Mouse (Mus musculus) stomach, postnatal 0 days (tissue): Measurements from ENCODE around the gene Enah. TPM values are rescaled to one million over a fixed set of nuclear protein-coding genes. Genes with fewer than 3 reads are reported as not detected.

Experiments used
- ATAC-seq: fragments of 200-750 bp; cut with Nextera tagmentation; 2 replicates; pipeline ENCODE4 v1.8.0; 2017; ENCODE audit not compliant: low FRiP score, low TSS enrichment
- DNase-seq: peaks from one replicate; pipeline ENCODE4 v3.0.0-alpha.2; 2016; ENCODE audit warnings: low spot score
- H3K27ac ChIP-seq: fragments of 300-500 bp; sonication (generic); replicated peaks from 2 replicates; pipeline ENCODE4 v1.5.1; 2014; ENCODE audit warnings: mild to moderate bottlenecking, control low read depth
- H3K27me3 ChIP-seq: fragments of 300-500 bp; sonication (generic); 2 replicates; pipeline ENCODE4 v1.6.1; 2014; ENCODE audit warnings: low read length; ENCODE audit not compliant: control insufficient read depth, insufficient read depth
- H3K36me3 ChIP-seq: fragments of 300-500 bp; sonication (generic); 2 replicates; pipeline ENCODE4 v1.6.1; 2014; ENCODE audit warnings: low read length, mixed read lengths; ENCODE audit not compliant: control insufficient read depth, insufficient read depth
- H3K4me1 ChIP-seq: fragments of 300-500 bp; sonication (generic); replicated peaks from 2 replicates; pipeline ENCODE4 v1.6.1; 2014; ENCODE audit warnings: antibody characterized with exemption; ENCODE audit not compliant: control insufficient read depth, insufficient read depth
- H3K4me2 ChIP-seq: fragments of 300-500 bp; sonication (generic); replicated peaks from 2 replicates; pipeline ENCODE4 v1.6.1; 2014; ENCODE audit warnings: low read depth, mild to moderate bottlenecking, control low read depth, moderate library complexity
- H3K4me3 ChIP-seq: fragments of 300-500 bp; sonication (generic); 2 replicates; pipeline ENCODE4 v1.5.1; 2014; ENCODE audit warnings: low read depth, low read length, control low read depth
- H3K9ac ChIP-seq: fragments of 300-500 bp; sonication (generic); 2 replicates; pipeline ENCODE4 v1.6.1; 2014; ENCODE audit warnings: mild to moderate bottlenecking, low read length, control low read depth, mixed read lengths
- H3K9me3 ChIP-seq: fragments of 300-500 bp; sonication (generic); 2 replicates; pipeline ENCODE4 v1.6.1; 2016; ENCODE audit warnings: low read length; ENCODE audit not compliant: control insufficient read depth
- CTCF ChIP-seq: IDR thresholded peaks from 2 replicates; pipeline ENCODE4 v1.5.1; 2016; ENCODE audit warnings: antibody characterized with exemption, low read depth, mild to moderate bottlenecking, moderate library complexity
- EP300 ChIP-seq: optimal IDR thresholded peaks from 2 replicates; pipeline ENCODE3; 2016; ENCODE audit warnings: antibody characterized with exemption
- WGBS: fragments of 180-500 bp; shearing (Covaris S2); extraction: QIAGEN DNeasy Blood & Tissue Kit; methylation state at CpG from one replicate; pipeline ENCODE4 v1.1.7; 2014; 5-methylcytosine and 5-hydroxymethylcytosine counted together
- polyA plus RNA-seq: library from polyadenylated mRNA; unstranded; fragments of >200 nt; fragmentation: Nextera tagmentation; extraction: Ambion mirVana; gene quantifications from 2 replicates; pipeline ENCODE4 v1.2.1, GENCODE M21; 2015

Enah gene
- polyA plus RNA-seq, 1 experiment from 2014 or later, result 8.4 TPM

GRCm38 (mm10) chr1:181923384-181923783 is 96.4 kb downstream of the Enah start:
- H3K4me2 ChIP-seq, result no peak overlapping the region
- peaks cover 3% of the 10 kb centered on the region for H3K36me3 ChIP-seq
- TF ChIP-seq CTCF (no peak), EP300 (no peak)
- H3K27me3 ChIP-seq, result no peaks in the 10 kb centered on the region
- DNase-seq (peak; percentile 20), ATAC-seq (peak; percentile 63; the same call in 1 of the 2 replicates)
- H3K4me1 ChIP-seq, result no peaks in the 10 kb centered on the region
- H3K27ac ChIP-seq, result no peak overlapping the region
- no peak overlapping the region for H3K4me3 ChIP-seq
- H3K9me3 ChIP-seq, result no peaks in the 10 kb centered on the region
- 79% methylated on average over 24 of the region's 24 CpGs for WGBS
- no peak overlapping the region for H3K9ac ChIP-seq

- no peak overlapping the region for H3K27ac ChIP-seq
- peak; percentile 53 for TF ChIP-seq CTCF
- TF ChIP-seq EP300, result no peak
- no peak overlapping the region for H3K4me3 ChIP-seq
These were observed 98.0 kb downstream of the Enah start for GRCm38 (mm10) chr1:181921580-181922494.

DNA sequence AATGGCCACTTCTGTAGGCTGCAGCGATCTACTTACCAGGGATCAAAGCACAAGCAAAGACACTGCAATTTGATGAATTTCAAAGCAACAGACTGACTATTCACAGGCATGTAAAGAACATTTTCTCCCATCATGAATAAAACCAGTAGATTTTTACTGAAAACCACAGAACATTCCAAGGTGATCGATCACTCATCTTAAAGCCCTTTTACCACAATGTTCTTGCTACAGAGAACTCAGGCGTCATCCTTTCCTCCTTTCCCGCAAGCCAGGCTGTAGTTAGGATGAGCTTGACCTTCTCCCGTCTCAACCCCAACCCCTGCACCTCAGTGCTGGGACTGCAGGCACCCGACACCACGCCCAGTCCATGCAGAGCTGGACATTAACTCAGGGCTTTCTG is 107.9 kb downstream of the Enah start:
- no peaks in the 10 kb centered on the region for H3K4me1 ChIP-seq
- no peak overlapping the region for H3K27ac ChIP-seq
- no peaks in the 10 kb centered on the region for H3K27me3 ChIP-seq
- no peaks in the 10 kb centered on the region for H3K9me3 ChIP-seq
- 86% methylated on average over 7 of the region's 7 CpGs for WGBS
- no peak for TF ChIP-seq CTCF
- no peak for TF ChIP-seq EP300
- no peak overlapping the region for H3K4me3 ChIP-seq
- ATAC-seq (no peak), DNase-seq (no peak)
- no peaks in the 10 kb centered on the region; the same call in 1 of the 2 replicates for H3K36me3 ChIP-seq
- no peak overlapping the region for H3K9ac ChIP-seq
- H3K4me2 ChIP-seq, result no peak overlapping the region

More at GRCm38 (mm10) chr1:181921580-181922494, 98.0 kb downstream of the Enah start:
- Histone ChIP-seq H3K4me1 (no peaks in the 10 kb centered on the region), H3K9me3 (no peaks in the 10 kb centered on the region), H3K36me3 (peaks cover 3% of the 10 kb centered on the region), H3K9ac (no peak overlapping the region), H3K4me2 (0 out of 2 replicates have a peak overlapping the region, but pooled peaks have one; percentile 3), H3K27me3 (no peaks in the 10 kb centered on the region)
- ATAC-seq (no peak), DNase-seq (no peak)
- WGBS, result 63% methylated on average over 23 of the region's 37 CpGs

DNA sequence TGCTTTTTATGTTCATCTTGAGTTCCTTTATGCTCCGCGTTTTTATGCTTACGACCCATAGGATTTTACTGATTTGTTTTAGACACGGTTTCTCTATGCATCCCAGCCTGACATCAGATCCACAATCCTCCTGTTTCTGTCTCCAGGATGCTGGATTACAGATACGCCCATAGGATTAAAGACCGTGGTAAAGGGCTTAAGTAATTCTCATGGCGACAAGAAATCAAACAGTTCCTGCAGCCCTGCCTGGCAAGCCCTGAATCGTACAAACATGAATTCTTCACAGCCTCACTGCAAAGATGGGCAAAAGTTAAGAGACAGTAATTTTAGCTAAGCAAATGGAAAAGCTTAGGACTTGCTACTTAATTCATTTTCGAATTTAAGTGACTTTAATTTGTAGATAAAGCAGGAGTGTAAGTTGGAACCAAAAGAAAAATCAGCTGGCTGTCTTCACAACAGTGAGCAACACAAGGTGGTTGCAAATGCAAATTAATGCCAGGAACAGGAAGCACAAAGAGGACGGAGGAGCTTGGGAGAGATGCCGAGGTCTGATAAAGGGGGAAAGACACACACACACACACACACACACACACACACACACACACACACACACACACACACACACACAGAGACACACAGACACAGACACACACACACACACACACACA is 118.0 kb downstream of the Enah start:
- Histone ChIP-seq H3K27me3 (no peaks in the 10 kb centered on the region), H3K27ac (no peak overlapping the region), H3K4me1 (no peaks in the 10 kb centered on the region), H3K36me3 (0 out of 2 replicates have a peak, but pooled peaks cover 4% of the 10 kb centered on the region), H3K9me3 (no peaks in the 10 kb centered on the region), H3K9ac (no peak overlapping the region), H3K4me2 (no peak overlapping the region), H3K4me3 (no peak overlapping the region)
- 59% methylated on average over 11 of the region's 11 CpGs for WGBS
- no peak for DNase-seq
- no peak for ATAC-seq
- TF ChIP-seq CTCF (no peak), EP300 (no peak)

- H3K4me1 ChIP-seq, result no peaks in the 10 kb centered on the region
- H3K27ac ChIP-seq, result no peak overlapping the region
- no peak for DNase-seq
- no peaks in the 10 kb centered on the region for H3K9me3 ChIP-seq
- no peak overlapping the region for H3K9ac ChIP-seq
- TF ChIP-seq EP300 (no peak), CTCF (no peak)
- 77% methylated on average over 1 of the region's 1 CpGs for WGBS
- no peaks in the 10 kb centered on the region for H3K27me3 ChIP-seq
- H3K36me3 ChIP-seq, result 0 out of 2 replicates have a peak, but pooled peaks cover 3% of the 10 kb centered on the region
- H3K4me2 ChIP-seq, result no peak overlapping the region
- ATAC-seq, result no peak
- no peak overlapping the region for H3K4me3 ChIP-seq
These were observed 118.9 kb downstream of the Enah start for GRCm38 (mm10) chr1:181900846-181901245.
